Mouse (Mus musculus): ENCODE results near the gene Cacng1. TPM values are rescaled to one million over a fixed set of nuclear protein-coding genes. Genes with fewer than 3 reads are reported as not detected.

Gene Cacng1
- polyA plus RNA-seq, 1 experiment from 2014 or later, result 1.8 TPM

GRCm38 (mm10) chr11:107738418-107739099 lies 22.2 kb upstream of the Cacng1 start:
- H3K9me3 ChIP-seq (ENCODE audit: control insufficient read depth, low read length), result no peaks in the 10 kb centered on the region
- no peak overlapping the region for H3K27ac ChIP-seq (ENCODE audit: low read depth, low read length)
- WGBS, result 87% methylated on average over 20 of the region's 20 CpGs
- H3K27me3 ChIP-seq (ENCODE audit: control insufficient read depth, insufficient read depth, low read length), result no peaks in the 10 kb centered on the region
- H3K36me3 ChIP-seq (ENCODE audit: control insufficient read depth, insufficient read depth, low read length), result peaks cover 4% of the 10 kb centered on the region; the same call in 1 of the 2 replicates
- H3K4me3 ChIP-seq (ENCODE audit: low read depth, low read length), result no peak overlapping the region
- no peak overlapping the region; the same call in 1 of the 2 replicates for H3K9ac ChIP-seq (ENCODE audit: low read length)
- ATAC-seq (ENCODE audit: insufficient read depth, low FRiP score, low TSS enrichment), result no peak
- no peaks in the 10 kb centered on the region for H3K4me1 ChIP-seq (ENCODE audit: control insufficient read depth, insufficient read depth, low read length)
- DNase-seq (ENCODE audit: low spot score), result no peak
- no peak overlapping the region for H3K4me2 ChIP-seq (ENCODE audit: low read depth)

- no peaks in the 10 kb centered on the region for H3K9me3 ChIP-seq (ENCODE audit: control insufficient read depth, low read length)
- no peaks in the 10 kb centered on the region for H3K27me3 ChIP-seq (ENCODE audit: control insufficient read depth, insufficient read depth, low read length)
- WGBS, result 83% methylated on average over 6 of the region's 6 CpGs
- ATAC-seq (ENCODE audit: insufficient read depth, low FRiP score, low TSS enrichment) (no peak), DNase-seq (ENCODE audit: low spot score) (no peak)
- no peak overlapping the region for H3K27ac ChIP-seq (ENCODE audit: low read depth, low read length)
- no peak overlapping the region for H3K4me2 ChIP-seq (ENCODE audit: low read depth)
- no peak overlapping the region for H3K9ac ChIP-seq (ENCODE audit: low read length)
- no peaks in the 10 kb centered on the region for H3K4me1 ChIP-seq (ENCODE audit: control insufficient read depth, insufficient read depth, low read length)
- peaks cover 4% of the 10 kb centered on the region for H3K36me3 ChIP-seq (ENCODE audit: control insufficient read depth, insufficient read depth, low read length)
- H3K4me3 ChIP-seq (ENCODE audit: low read depth, low read length), result no peak overlapping the region
Measured at GRCm38 (mm10) chr11:107737886-107738285, 21.6 kb upstream of the Cacng1 start.

GRCm38 (mm10) chr11:107734133-107734532 lies 17.8 kb upstream of the Cacng1 start:
- H3K36me3 ChIP-seq (ENCODE audit: control insufficient read depth, insufficient read depth, low read length), result peaks cover 4% of the 10 kb centered on the region
- H3K27ac ChIP-seq (ENCODE audit: low read depth, low read length), result no peak overlapping the region
- no peaks in the 10 kb centered on the region for H3K27me3 ChIP-seq (ENCODE audit: control insufficient read depth, insufficient read depth, low read length)
- ATAC-seq (ENCODE audit: insufficient read depth, low FRiP score, low TSS enrichment), result no peak
- DNase-seq (ENCODE audit: low spot score), result no peak
- no peak overlapping the region for H3K9ac ChIP-seq (ENCODE audit: low read length)
- H3K4me3 ChIP-seq (ENCODE audit: low read depth, low read length), result no peak overlapping the region
- WGBS, result 86% methylated on average over 7 of the region's 7 CpGs
- no peaks in the 10 kb centered on the region for H3K4me1 ChIP-seq (ENCODE audit: control insufficient read depth, insufficient read depth, low read length)
- no peak overlapping the region for H3K4me2 ChIP-seq (ENCODE audit: low read depth)
- no peaks in the 10 kb centered on the region for H3K9me3 ChIP-seq (ENCODE audit: control insufficient read depth, low read length)

- Histone ChIP-seq H3K4me3 (ENCODE audit: low read depth, low read length) (no peak overlapping the region), H3K4me1 (ENCODE audit: control insufficient read depth, insufficient read depth, low read length) (no peaks in the 10 kb centered on the region), H3K27ac (ENCODE audit: low read depth, low read length) (no peak overlapping the region), H3K9ac (ENCODE audit: low read length) (no peak overlapping the region), H3K27me3 (ENCODE audit: control insufficient read depth, insufficient read depth, low read length) (no peaks in the 10 kb centered on the region), H3K9me3 (ENCODE audit: control insufficient read depth, low read length) (no peaks in the 10 kb centered on the region), H3K36me3 (ENCODE audit: control insufficient read depth, insufficient read depth, low read length) (peaks cover 4% of the 10 kb centered on the region), H3K4me2 (ENCODE audit: low read depth) (no peak overlapping the region)
- 79% methylated on average over 5 of the region's 5 CpGs for WGBS
- ATAC-seq (ENCODE audit: insufficient read depth, low FRiP score, low TSS enrichment) (no peak), DNase-seq (ENCODE audit: low spot score) (no peak)
Measured at GRCm38 (mm10) chr11:107731498-107731897, 15.2 kb upstream of the Cacng1 start.

GRCm38 (mm10) chr11:107730940-107731339 lies 14.6 kb upstream of the Cacng1 start:
- Histone ChIP-seq H3K9ac (ENCODE audit: low read length) (no peak overlapping the region), H3K9me3 (ENCODE audit: control insufficient read depth, low read length) (no peaks in the 10 kb centered on the region), H3K27ac (ENCODE audit: low read depth, low read length) (no peak overlapping the region), H3K27me3 (ENCODE audit: control insufficient read depth, insufficient read depth, low read length) (no peaks in the 10 kb centered on the region), H3K36me3 (ENCODE audit: control insufficient read depth, insufficient read depth, low read length) (peaks cover 4% of the 10 kb centered on the region), H3K4me3 (ENCODE audit: low read depth, low read length) (no peak overlapping the region), H3K4me2 (ENCODE audit: low read depth) (no peak overlapping the region), H3K4me1 (ENCODE audit: control insufficient read depth, insufficient read depth, low read length) (no peaks in the 10 kb centered on the region)
- 84% methylated on average over 4 of the region's 4 CpGs for WGBS
- DNase-seq (ENCODE audit: low spot score) (no peak), ATAC-seq (ENCODE audit: insufficient read depth, low FRiP score, low TSS enrichment) (no peak)

- Histone ChIP-seq H3K4me1 (ENCODE audit: control insufficient read depth, insufficient read depth, low read length) (no peaks in the 10 kb centered on the region), H3K9ac (ENCODE audit: low read length) (no peak overlapping the region), H3K4me3 (ENCODE audit: low read depth, low read length) (no peak overlapping the region), H3K27ac (ENCODE audit: low read depth, low read length) (no peak overlapping the region), H3K4me2 (ENCODE audit: low read depth) (no peak overlapping the region), H3K27me3 (ENCODE audit: control insufficient read depth, insufficient read depth, low read length) (no peaks in the 10 kb centered on the region), H3K36me3 (ENCODE audit: control insufficient read depth, insufficient read depth, low read length) (no peaks in the 10 kb centered on the region; the same call in 1 of the 2 replicates), H3K9me3 (ENCODE audit: control insufficient read depth, low read length) (no peaks in the 10 kb centered on the region)
- DNase-seq (ENCODE audit: low spot score) (no peak), ATAC-seq (ENCODE audit: insufficient read depth, low FRiP score, low TSS enrichment) (no peak)
- 81% methylated on average over 7 of the region's 7 CpGs for WGBS
Measured at GRCm38 (mm10) chr11:107729141-107729540, 12.8 kb upstream of the Cacng1 start.

- Histone ChIP-seq H3K27me3 (ENCODE audit: control insufficient read depth, insufficient read depth, low read length) (no peaks in the 10 kb centered on the region), H3K36me3 (ENCODE audit: control insufficient read depth, insufficient read depth, low read length) (no peaks in the 10 kb centered on the region; the same call in 1 of the 2 replicates), H3K9me3 (ENCODE audit: control insufficient read depth, low read length) (no peaks in the 10 kb centered on the region)
Measured at GRCm38 (mm10) chr11:107728073-107728863, 11.9 kb upstream of the Cacng1 start.

GRCm38 (mm10) chr11:107724603-107725002 lies 8.3 kb upstream of the Cacng1 start:
- no peak overlapping the region for H3K27ac ChIP-seq (ENCODE audit: low read depth, low read length)

More at GRCm38 (mm10) chr11:107728073-107728863, 11.9 kb upstream of the Cacng1 start:
- Histone ChIP-seq H3K9ac (ENCODE audit: low read length) (no peak overlapping the region), H3K27ac (ENCODE audit: low read depth, low read length) (no peak overlapping the region), H3K4me2 (ENCODE audit: low read depth) (no peak overlapping the region), H3K4me3 (ENCODE audit: low read depth, low read length) (no peak overlapping the region), H3K4me1 (ENCODE audit: control insufficient read depth, insufficient read depth, low read length) (no peaks in the 10 kb centered on the region)
- DNase-seq (ENCODE audit: low spot score) (no peak), ATAC-seq (ENCODE audit: insufficient read depth, low FRiP score, low TSS enrichment) (no peak)
- WGBS, result 87% methylated on average over 13 of the region's 13 CpGs

GRCm38 (mm10) chr11:107721057-107721456 lies 4.7 kb upstream of the Cacng1 start:
- H3K9me3 ChIP-seq (ENCODE audit: control insufficient read depth, low read length), result no peaks in the 10 kb centered on the region
- 87% methylated on average over 7 of the region's 7 CpGs for WGBS
- DNase-seq (ENCODE audit: low spot score) (no peak), ATAC-seq (ENCODE audit: insufficient read depth, low FRiP score, low TSS enrichment) (no peak)
- no peak overlapping the region for H3K9ac ChIP-seq (ENCODE audit: low read length)
- no peaks in the 10 kb centered on the region for H3K4me1 ChIP-seq (ENCODE audit: control insufficient read depth, insufficient read depth, low read length)
- H3K4me3 ChIP-seq (ENCODE audit: low read depth, low read length), result no peak overlapping the region
- H3K27me3 ChIP-seq (ENCODE audit: control insufficient read depth, insufficient read depth, low read length), result no peaks in the 10 kb centered on the region
- H3K36me3 ChIP-seq (ENCODE audit: control insufficient read depth, insufficient read depth, low read length), result no peaks in the 10 kb centered on the region
- H3K27ac ChIP-seq (ENCODE audit: low read depth, low read length), result no peak overlapping the region
- no peak overlapping the region for H3K4me2 ChIP-seq (ENCODE audit: low read depth)

More at GRCm38 (mm10) chr11:107724603-107725002, 8.3 kb upstream of the Cacng1 start:
- Histone ChIP-seq H3K4me2 (ENCODE audit: low read depth) (no peak overlapping the region), H3K9ac (ENCODE audit: low read length) (no peak overlapping the region), H3K9me3 (ENCODE audit: control insufficient read depth, low read length) (no peaks in the 10 kb centered on the region), H3K36me3 (ENCODE audit: control insufficient read depth, insufficient read depth, low read length) (no peaks in the 10 kb centered on the region), H3K27me3 (ENCODE audit: control insufficient read depth, insufficient read depth, low read length) (no peaks in the 10 kb centered on the region), H3K4me1 (ENCODE audit: control insufficient read depth, insufficient read depth, low read length) (no peaks in the 10 kb centered on the region), H3K4me3 (ENCODE audit: low read depth, low read length) (no peak overlapping the region)
- ATAC-seq (ENCODE audit: insufficient read depth, low FRiP score, low TSS enrichment), result no peak
- DNase-seq (ENCODE audit: low spot score), result no peak
- WGBS, result 93% methylated on average over 8 of the region's 8 CpGs
